Mouse (Mus musculus): ENCODE measurements around the gene Atp1b3.
A peak's percentile ranks its signal among the peaks of the same experiment; 100 is the strongest.
"Not testable (repeated sequence)": the region's sequence is repeated elsewhere in the genome, so short reads cannot be mapped to it uniquely, and the experiment has no call there.

Atp1b3 gene

GRCm38 (mm10) chr9:96363581-96364140 is 581 bp downstream of the Atp1b3 start:
- peak; percentile 73 to 86 for DNase-seq (ENCODE audit: low spot score in 2 of 2)

- DNase-seq (ENCODE audit: low spot score in 2 of 2) = no peak
Measured at GRCm38 (mm10) chr9:96360056-96360455, 4.2 kb downstream of the Atp1b3 start.

- DNase-seq (ENCODE audit: low spot score in 2 of 2) = peak; percentile 62 to 71
Measured at GRCm38 (mm10) chr9:96353799-96354198, 10.4 kb downstream of the Atp1b3 start.

GRCm38 (mm10) chr9:96353121-96353769 is 11.0 kb downstream of the Atp1b3 start:
- DNase-seq (ENCODE audit: low spot score in 2 of 2) = no peak

- not testable (repeated sequence) for DNase-seq (ENCODE audit: low spot score in 2 of 2)
Measured at GRCm38 (mm10) chr9:96351771-96352170, 12.5 kb downstream of the Atp1b3 start.

- no peak for DNase-seq (ENCODE audit: low spot score in 2 of 2)
Measured at GRCm38 (mm10) chr9:96350476-96350875, 13.8 kb downstream of the Atp1b3 start.

- peak; percentile 57 to 75 for DNase-seq (ENCODE audit: low spot score in 2 of 2)
Measured at GRCm38 (mm10) chr9:96350010-96350409, 14.2 kb downstream of the Atp1b3 start.

- DNase-seq (ENCODE audit: low spot score in 2 of 2) = no peak
Measured at GRCm38 (mm10) chr9:96348885-96349284, 15.4 kb downstream of the Atp1b3 start.

- no peak for DNase-seq (ENCODE audit: low spot score in 2 of 2)
Measured at GRCm38 (mm10) chr9:96345750-96346149, 18.5 kb downstream of the Atp1b3 start.

- DNase-seq (ENCODE audit: low spot score in 2 of 2) = no peak
Measured at GRCm38 (mm10) chr9:96331146-96331545, 33.1 kb downstream of the Atp1b3 start.

GRCm38 (mm10) chr9:96328226-96328625 is 36.0 kb downstream of the Atp1b3 start:
- DNase-seq (ENCODE audit: low spot score in 2 of 2) = no peak

GRCm38 (mm10) chr9:96326496-96326923 is 37.7 kb downstream of the Atp1b3 start:
- no peak for DNase-seq (ENCODE audit: low spot score in 2 of 2)

- DNase-seq (ENCODE audit: low spot score in 2 of 2) = no peak
Measured at GRCm38 (mm10) chr9:96324502-96324901, 39.7 kb downstream of the Atp1b3 start.

GRCm38 (mm10) chr9:96322411-96323152 is 41.7 kb downstream of the Atp1b3 start:
- DNase-seq (ENCODE audit: low spot score in 2 of 2) = no peak

GRCm38 (mm10) chr9:96320551-96320980 is 43.7 kb downstream of the Atp1b3 start:
- no peak for DNase-seq (ENCODE audit: low spot score in 2 of 2)

- no peak for DNase-seq (ENCODE audit: low spot score in 2 of 2)
Measured at GRCm38 (mm10) chr9:96319333-96319732, 44.9 kb downstream of the Atp1b3 start.

- no peak for DNase-seq (ENCODE audit: low spot score in 2 of 2)
Measured at GRCm38 (mm10) chr9:96312074-96312473, 52.2 kb downstream of the Atp1b3 start.

- DNase-seq (ENCODE audit: low spot score in 2 of 2) = no peak
Measured at GRCm38 (mm10) chr9:96308816-96309215, 55.4 kb downstream of the Atp1b3 start.

- DNase-seq (ENCODE audit: low spot score in 2 of 2) = no peak
Measured at GRCm38 (mm10) chr9:96299324-96300008, 64.8 kb downstream of the Atp1b3 start.

GRCm38 (mm10) chr9:96292144-96292543 is 72.1 kb downstream of the Atp1b3 start:
- no peak for DNase-seq (ENCODE audit: low spot score in 2 of 2)

- no peak for DNase-seq (ENCODE audit: low spot score in 2 of 2)
Measured at GRCm38 (mm10) chr9:96284916-96285315, 79.3 kb downstream of the Atp1b3 start.
